In the genomic region with DNA sequence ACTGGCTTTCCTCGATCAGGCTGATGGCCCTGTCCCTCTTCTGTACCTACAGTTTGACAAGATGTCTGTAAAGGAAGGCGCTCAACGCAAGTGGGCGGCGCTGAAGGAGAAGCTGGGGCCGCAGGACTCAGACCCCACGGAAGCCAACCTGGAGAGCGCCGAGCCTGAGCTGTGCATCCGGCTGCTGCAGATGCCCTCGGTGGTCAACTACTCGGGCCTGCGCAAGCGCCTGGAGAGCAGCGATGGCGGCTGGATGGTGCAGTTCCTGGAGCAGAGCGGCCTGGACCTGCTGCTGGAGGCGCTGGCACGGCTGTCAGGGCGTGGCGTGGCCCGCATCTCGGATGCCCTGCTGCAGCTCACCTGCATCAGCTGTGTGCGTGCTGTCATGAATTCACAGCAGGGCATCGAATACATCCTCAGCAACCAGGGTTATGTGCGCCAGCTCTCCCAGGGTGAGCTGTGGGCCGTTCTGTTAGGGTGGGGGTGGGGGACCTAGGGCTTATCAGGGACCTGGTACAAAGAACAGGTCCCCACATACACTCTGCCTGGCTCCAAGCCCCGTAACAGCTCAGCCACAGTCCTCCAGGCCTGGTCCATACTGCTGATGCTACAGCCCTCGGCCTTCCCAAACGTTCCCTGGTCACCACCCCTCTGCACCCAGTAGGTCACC, we compare ENCODE assay signal across 26 mouse cellular contexts. TPM values are rescaled to one million over a fixed set of nuclear protein-coding genes. Genes with fewer than 3 reads are reported as not detected.
A peak's percentile ranks its signal among the peaks of the same experiment; 100 is the strongest.
DNase-seq lines count a peak whose midpoint lies in the region; ATAC-seq and TF ChIP-seq lines count a peak whose summit lies in the region.
"Had no signal": no experiment of that assay in that cellular context is flagged by ENCODE, and none has a peak within 500 bp of the region (broad histone marks: within the 10 kb centered on the region; RNA-seq: fewer than 3 reads in every experiment).

No protein-coding gene starts in this region.

- WGBS in forebrain, embryonic 10.5 days, result 76% methylated on average over 30 of the region's 30 CpGs
- WGBS in forebrain, embryonic 14.5 days, result 77% methylated on average over 30 of the region's 30 CpGs
- 60% methylated on average over 30 of the region's 30 CpGs for WGBS in liver, embryonic 12.5 days (ENCODE audit: insufficient replicate concordance)
- WGBS in liver, postnatal 0 days (ENCODE audit: insufficient replicate concordance), result 76% methylated on average over 30 of the region's 30 CpGs
- WGBS in hindbrain, embryonic 13.5 days, result 80% methylated on average over 30 of the region's 30 CpGs

- no peak overlapping the region for H3K4me2 ChIP-seq in forebrain, embryonic 14.5 days (ENCODE audit: low read length)
- peak overlapping the region; percentile 43 for H3K4me2 ChIP-seq in liver, embryonic 12.5 days
- H3K4me2 ChIP-seq in liver, postnatal 0 days (ENCODE audit: low read depth, low read length), result no peak overlapping the region
- no peak overlapping the region for H3K4me2 ChIP-seq in hindbrain, embryonic 13.5 days
- H3K4me2 ChIP-seq: forebrain, embryonic 13.5 days; hindbrain, embryonic 14.5 days; limb, embryonic 12.5 days; lung, embryonic 14.5 days; midbrain, embryonic 13.5 days; neural tube, embryonic 13.5 days had no signal

- H3K4me1 ChIP-seq in forebrain, embryonic 10.5 days, result peaks cover 25% of the 10 kb centered on the region
- peaks cover 4% of the 10 kb centered on the region for H3K4me1 ChIP-seq in forebrain, embryonic 14.5 days (ENCODE audit: control insufficient read depth, insufficient read depth, low read length)
- peaks cover 53% of the 10 kb centered on the region for H3K4me1 ChIP-seq in liver, embryonic 12.5 days
- H3K4me1 ChIP-seq in liver, postnatal 0 days (ENCODE audit: insufficient read depth), result peaks cover 7% of the 10 kb centered on the region
- H3K4me1 ChIP-seq in hindbrain, embryonic 13.5 days (replicated peaks), result peaks cover 15% of the 10 kb centered on the region

- H3K27me3 ChIP-seq in forebrain, embryonic 10.5 days (ENCODE audit: poor library complexity, severe bottlenecking), result no peaks in the 10 kb centered on the region
- H3K27me3 ChIP-seq in forebrain, embryonic 14.5 days (replicated peaks; ENCODE audit: control insufficient read depth, insufficient read depth, low read length), result no peaks in the 10 kb centered on the region
- no peaks in the 10 kb centered on the region for H3K27me3 ChIP-seq in liver, embryonic 12.5 days (replicated peaks)
- H3K27me3 ChIP-seq in liver, postnatal 0 days (ENCODE audit: insufficient read depth, low read length), result no peaks in the 10 kb centered on the region
- H3K27me3 ChIP-seq in hindbrain, embryonic 13.5 days, result no peaks in the 10 kb centered on the region; the same call in 1 of the 2 replicates
- H3K27me3 ChIP-seq: CH12.LX; forebrain, embryonic 13.5 days; limb, embryonic 12.5 days; midbrain, embryonic 13.5 days; neural tube, embryonic 13.5 days had no signal

- H3K4me3 ChIP-seq in forebrain, embryonic 10.5 days, result no peak overlapping the region
- H3K4me3 ChIP-seq in forebrain, embryonic 14.5 days (ENCODE audit: low read depth, low read length), result no peak overlapping the region
- H3K4me3 ChIP-seq in liver, embryonic 12.5 days, result no peak overlapping the region
- no peak overlapping the region for H3K4me3 ChIP-seq in liver, postnatal 0 days (ENCODE audit: low read depth, low read length)
- no peak overlapping the region for H3K4me3 ChIP-seq in hindbrain, embryonic 13.5 days
- H3K4me3 ChIP-seq: forebrain, embryonic 13.5 days; gastrocnemius, adult 2 months; heart, adult 2 months; limb, embryonic 12.5 days; midbrain, embryonic 13.5 days; neural tube, embryonic 13.5 days had no signal

- 0 out of 2 replicates have a peak overlapping the region, but pooled peaks have one; percentile 15 for H3K27ac ChIP-seq in forebrain, embryonic 10.5 days
- no peak overlapping the region for H3K27ac ChIP-seq in forebrain, embryonic 14.5 days (ENCODE audit: low read depth, low read length)
- H3K27ac ChIP-seq in liver, embryonic 12.5 days, result peak overlapping the region; percentile 60; the same call in 1 of the 2 replicates
- no peak overlapping the region for H3K27ac ChIP-seq in liver, postnatal 0 days (ENCODE audit: low read depth)
- H3K27ac ChIP-seq in hindbrain, embryonic 13.5 days, result no peak overlapping the region
- H3K27ac ChIP-seq: forebrain, embryonic 13.5 days; gastrocnemius, adult 2 months; heart, adult 2 months; hindbrain, embryonic 14.5 days; limb, embryonic 12.5 days; liver, embryonic 14.5 days; midbrain, embryonic 13.5 days; neural tube, embryonic 13.5 days had no signal

- no peaks in the 10 kb centered on the region for H3K9me3 ChIP-seq in forebrain, embryonic 10.5 days
- no peaks in the 10 kb centered on the region for H3K9me3 ChIP-seq in forebrain, embryonic 14.5 days (replicated peaks; ENCODE audit: control insufficient read depth, low read length)
- H3K9me3 ChIP-seq in liver, embryonic 12.5 days (replicated peaks), result no peaks in the 10 kb centered on the region
- no peaks in the 10 kb centered on the region for H3K9me3 ChIP-seq in liver, postnatal 0 days (ENCODE audit: low read length)
- H3K9me3 ChIP-seq in hindbrain, embryonic 13.5 days, result no peaks in the 10 kb centered on the region
- H3K9me3 ChIP-seq: forebrain, embryonic 13.5 days; limb, embryonic 12.5 days; midbrain, embryonic 13.5 days; neural tube, embryonic 13.5 days had no signal

- ATAC-seq in forebrain, embryonic 14.5 days, result no peak
- ATAC-seq in liver, embryonic 12.5 days, result peak; percentile 17; the same call in 1 of the 2 replicates
- no peak for ATAC-seq in liver, postnatal 0 days
- ATAC-seq in megakaryocyte-erythroid progenitor cell, adult 5-6 weeks (replicated peaks; ENCODE audit: low FRiP score, low TSS enrichment, poor library complexity, severe bottlenecking), result peak; percentile 23
- no peak for ATAC-seq in hindbrain, embryonic 13.5 days (ENCODE audit: low FRiP score)
- ATAC-seq in frontal cortex, adult (ENCODE audit: low TSS enrichment), result no peak
- ATAC-seq: forebrain, embryonic 13.5 days; intestine, postnatal 0 days; midbrain, embryonic 13.5 days had no signal

- no peak for DNase-seq in forebrain, embryonic 10.5 days (ENCODE audit: extremely low spot score, low spot score)
- no peak for DNase-seq in forebrain, embryonic 14.5 days (ENCODE audit: low spot score)
- DNase-seq in liver, postnatal 0 days, result no peak
- DNase-seq in R1 (ENCODE audit: low read depth, low spot score), result peak; percentile 37
- DNase-seq: adrenal gland, postnatal 14 days; cerebellum, adult 11-12 months; cerebellum, postnatal 10 days; gastrocnemius, adult 2 months; gastrocnemius, postnatal 36 days; heart, adult 2 months; kidney, postnatal 14 days; layer of hippocampus, adult 9-11 months; lung, embryonic 14.5 days; lung, postnatal 14 days had no signal

- no peak for TF ChIP-seq EP300 in liver, postnatal 0 days (IDR thresholded peaks at IDR 0.05; ENCODE audit: low read depth)

- H3K36me3 ChIP-seq in forebrain, embryonic 10.5 days (replicated peaks), result no peaks in the 10 kb centered on the region; the same call in 1 of the 2 replicates
- H3K36me3 ChIP-seq in forebrain, embryonic 14.5 days (ENCODE audit: control insufficient read depth, insufficient read depth, low read length), result no peaks in the 10 kb centered on the region
- peaks cover 40% of the 10 kb centered on the region for H3K36me3 ChIP-seq in liver, embryonic 12.5 days
- H3K36me3 ChIP-seq in liver, postnatal 0 days (replicated peaks; ENCODE audit: insufficient read depth, low read length), result peaks cover 7% of the 10 kb centered on the region; the same call in 1 of the 2 replicates
- no peaks in the 10 kb centered on the region for H3K36me3 ChIP-seq in hindbrain, embryonic 13.5 days
- H3K36me3 ChIP-seq: limb, embryonic 12.5 days; midbrain, embryonic 13.5 days; neural tube, embryonic 13.5 days had no signal

- no peak for TF ChIP-seq CTCF in liver, postnatal 0 days (IDR thresholded peaks at IDR 0.05; ENCODE audit: low read depth)

- no peak overlapping the region for H3K9ac ChIP-seq in forebrain, embryonic 14.5 days (ENCODE audit: low read length)
- H3K9ac ChIP-seq in liver, embryonic 12.5 days, result no peak overlapping the region
- no peak overlapping the region for H3K9ac ChIP-seq in liver, postnatal 0 days (replicated peaks)
- no peak overlapping the region for H3K9ac ChIP-seq in hindbrain, embryonic 13.5 days
- H3K9ac ChIP-seq: forebrain, embryonic 13.5 days; hindbrain, embryonic 14.5 days; limb, embryonic 12.5 days; liver, embryonic 14.5 days; lung, embryonic 14.5 days; midbrain, embryonic 13.5 days; neural tube, embryonic 13.5 days had no signal

RNA-seq across cellular contexts. Expression of a gene that starts 11.5 kb away (rescaled TPM):
- polyA plus RNA-seq in forebrain, embryonic 10.5 days (2016; fragmentation: Nextera tagmentation; extraction: Ambion mirVana), result 1.1 and 1.3 TPM in 2 replicates
- polyA plus RNA-seq in forebrain, embryonic 14.5 days (2014; fragmentation: Nextera tagmentation; extraction: Ambion mirVana), result 2.6 and 2.9 TPM in 2 replicates
- 2.2 and 2.7 TPM in 2 replicates for polyA plus RNA-seq in liver, embryonic 12.5 days (2016; fragmentation: Nextera tagmentation; extraction: Ambion mirVana)
- polyA plus RNA-seq in liver, postnatal 0 days (2015; fragmentation: Nextera tagmentation; extraction: Ambion mirVana), result 1.8 and 1.9 TPM in 2 replicates
- 10.8 and 11.3 TPM in 2 replicates for total RNA-seq in megakaryocyte-erythroid progenitor cell, adult 5-6 weeks (2014; fragmentation: Nextera tagmentation)
- total RNA-seq in megakaryocyte-erythroid progenitor cell, adult 5-6 weeks (2017), result 2.4 and 4.6 TPM in 2 replicates
- 1.1 and 1.6 TPM in 2 replicates for polyA plus RNA-seq in hindbrain, embryonic 13.5 days (2015; fragmentation: Nextera tagmentation; extraction: Ambion mirVana)

RNA-seq across cellular contexts. Expression of a gene that starts 19.8 kb away (rescaled TPM):
- 4.9 and 6.6 TPM in 2 replicates for polyA plus RNA-seq in forebrain, embryonic 10.5 days (2016; fragmentation: Nextera tagmentation; extraction: Ambion mirVana)
- 2.0 and 2.1 TPM in 2 replicates for polyA plus RNA-seq in forebrain, embryonic 14.5 days (2014; fragmentation: Nextera tagmentation; extraction: Ambion mirVana)
- polyA plus RNA-seq in liver, embryonic 12.5 days (2016; fragmentation: Nextera tagmentation; extraction: Ambion mirVana), result 5.2 and 5.6 TPM in 2 replicates
- polyA plus RNA-seq in liver, postnatal 0 days (2015; fragmentation: Nextera tagmentation; extraction: Ambion mirVana), result 22.8 and 24.4 TPM in 2 replicates
- 3.7 and 6.2 TPM in 2 replicates for total RNA-seq in megakaryocyte-erythroid progenitor cell, adult 5-6 weeks (2014; fragmentation: Nextera tagmentation)
- total RNA-seq in megakaryocyte-erythroid progenitor cell, adult 5-6 weeks (2017), result 5.0 and 5.8 TPM in 2 replicates
- 3.1 and 3.2 TPM in 2 replicates for polyA plus RNA-seq in hindbrain, embryonic 13.5 days (2015; fragmentation: Nextera tagmentation; extraction: Ambion mirVana)

RNA-seq across cellular contexts. Expression of a gene that starts 44.4 kb away (rescaled TPM):
- 361 and 369 TPM in 2 replicates for polyA plus RNA-seq in forebrain, embryonic 10.5 days (2016; fragmentation: Nextera tagmentation; extraction: Ambion mirVana)
- 94.1 and 155 TPM in 2 replicates for polyA plus RNA-seq in forebrain, embryonic 14.5 days (2014; fragmentation: Nextera tagmentation; extraction: Ambion mirVana)
- 126 and 137 TPM in 2 replicates for polyA plus RNA-seq in liver, embryonic 12.5 days (2016; fragmentation: Nextera tagmentation; extraction: Ambion mirVana)
- polyA plus RNA-seq in liver, postnatal 0 days (2015; fragmentation: Nextera tagmentation; extraction: Ambion mirVana), result 55.6 and 62.2 TPM in 2 replicates
- total RNA-seq in megakaryocyte-erythroid progenitor cell, adult 5-6 weeks (2014; fragmentation: Nextera tagmentation), result 168 and 170 TPM in 2 replicates
- 169 and 202 TPM in 2 replicates for total RNA-seq in megakaryocyte-erythroid progenitor cell, adult 5-6 weeks (2017)
- 62.6 and 63.8 TPM in 2 replicates for polyA plus RNA-seq in hindbrain, embryonic 13.5 days (2015; fragmentation: Nextera tagmentation; extraction: Ambion mirVana)

Comparison
In these comparisons a context has a peak if more than half of its experiments do, and no peak if none do; other contexts are left out.
1. H3K27ac ChIP-seq: peak in forebrain, embryonic 10.5 days (single experiment) and liver, embryonic 12.5 days (single experiment); none in forebrain, embryonic 14.5 days (single experiment), liver, postnatal 0 days (single experiment) and hindbrain, embryonic 13.5 days (single experiment).
2. ATAC-seq: peak in liver, embryonic 12.5 days (single experiment) and megakaryocyte-erythroid progenitor cell, adult 5-6 weeks (single experiment); none in forebrain, embryonic 14.5 days (single experiment), liver, postnatal 0 days (single experiment), hindbrain, embryonic 13.5 days (single experiment) and frontal cortex, adult (single experiment).